Mouse (Mus musculus) neural tube, embryonic 15.5 days (tissue): ENCODE measurements around the gene Olfr1358. TPM values are rescaled to one million over a fixed set of nuclear protein-coding genes. Genes with fewer than 3 reads are reported as not detected.
"Not testable (repeated sequence)": the region's sequence is repeated elsewhere in the genome, so short reads cannot be mapped to it uniquely, and the experiment has no call there.

Source experiments
- ATAC-seq: fragments of 200-750 bp; cut with Nextera tagmentation; 2 replicates; pipeline ENCODE4 v1.8.0; 2017; ENCODE audit warnings: mild to moderate bottlenecking, moderate TSS enrichment, moderate library complexity; ENCODE audit not compliant: low FRiP score
- H3K27ac ChIP-seq: fragments of 300-500 bp; sonication (generic); replicated peaks from 2 replicates; pipeline ENCODE4 v1.5.1; 2015; ENCODE audit warnings: mild to moderate bottlenecking, inconsistent platforms
- H3K27me3 ChIP-seq: fragments of 300-500 bp; sonication (generic); replicated peaks from 2 replicates; pipeline ENCODE4 v1.6.1; 2015; ENCODE audit warnings: inconsistent platforms
- H3K36me3 ChIP-seq: fragments of 300-500 bp; sonication (generic); 2 replicates; pipeline ENCODE4 v1.6.1; 2015; ENCODE audit warnings: inconsistent platforms
- H3K4me1 ChIP-seq: fragments of 300-500 bp; sonication (generic); 2 replicates; pipeline ENCODE4 v1.6.1; 2015; ENCODE audit warnings: inconsistent platforms
- H3K4me2 ChIP-seq: fragments of 300-500 bp; sonication (generic); 2 replicates; pipeline ENCODE4 v1.6.1; 2015; ENCODE audit warnings: inconsistent platforms, mild to moderate bottlenecking, moderate library complexity
- H3K4me3 ChIP-seq: fragments of 300-500 bp; sonication (generic); replicated peaks from 2 replicates; pipeline ENCODE4 v1.5.1; 2015; ENCODE audit warnings: mild to moderate bottlenecking, inconsistent platforms
- H3K9ac ChIP-seq: fragments of 300-500 bp; sonication (generic); replicated peaks from 2 replicates; pipeline ENCODE4 v1.6.1; 2015; ENCODE audit warnings: mild to moderate bottlenecking, inconsistent platforms
- H3K9me3 ChIP-seq: fragments of 300-500 bp; sonication (generic); replicated peaks from 2 replicates; pipeline ENCODE4 v1.6.1; 2016; ENCODE audit warnings: inconsistent platforms
- WGBS: fragments of 180-500 bp; shearing (Covaris S2); methylation state at CpG from one replicate; pipeline ENCODE4 v1.1.7; 2015; ENCODE audit warnings: mixed read lengths; 5-methylcytosine and 5-hydroxymethylcytosine counted together
- polyA plus RNA-seq: library from polyadenylated mRNA; unstranded; fragments of >200 nt; fragmentation: Nextera tagmentation; extraction: Ambion mirVana; gene quantifications from 2 replicates; pipeline ENCODE4 v1.2.1, GENCODE M21; 2015

Gene Olfr1358
- polyA plus RNA-seq, result not detected in 2 replicates

DNA sequence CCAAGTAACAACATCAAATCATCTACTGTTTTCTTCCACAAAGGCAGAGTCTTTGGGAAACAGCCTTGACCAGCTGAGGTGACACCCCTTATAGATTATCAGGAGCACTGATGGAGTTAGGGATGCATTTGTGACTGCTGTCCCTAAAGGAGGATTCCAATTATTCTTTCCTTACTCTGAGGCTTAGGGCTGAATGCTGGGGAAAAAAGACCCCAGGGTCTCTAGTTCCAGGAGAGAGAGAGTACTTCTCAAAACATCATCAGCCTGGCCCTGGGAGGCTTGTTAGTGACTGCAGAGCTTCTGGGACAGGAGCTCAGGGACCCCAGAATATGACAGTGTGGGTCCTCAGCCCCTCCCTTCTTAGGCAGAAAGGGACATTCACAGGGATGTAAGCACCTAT is at the start of gene Olfr1358:
TSS of gene Olfr1358 (plus strand) at position 301 of the 400 bp plus-strand sequence.
- no peak within 1 kb of the TSS for H3K27ac ChIP-seq
- H3K36me3 ChIP-seq, result no peaks in the 10 kb centered on the region
- no peak within 1 kb of the TSS for H3K4me3 ChIP-seq
- H3K9me3 ChIP-seq, result no peaks in the 10 kb centered on the region
- no peak within 1 kb of the TSS for H3K4me2 ChIP-seq
- no peaks in the 10 kb centered on the region for H3K4me1 ChIP-seq
- H3K9ac ChIP-seq, result no peak within 1 kb of the TSS
- no peak for ATAC-seq
- H3K27me3 ChIP-seq, result no peaks in the 10 kb centered on the region

DNA sequence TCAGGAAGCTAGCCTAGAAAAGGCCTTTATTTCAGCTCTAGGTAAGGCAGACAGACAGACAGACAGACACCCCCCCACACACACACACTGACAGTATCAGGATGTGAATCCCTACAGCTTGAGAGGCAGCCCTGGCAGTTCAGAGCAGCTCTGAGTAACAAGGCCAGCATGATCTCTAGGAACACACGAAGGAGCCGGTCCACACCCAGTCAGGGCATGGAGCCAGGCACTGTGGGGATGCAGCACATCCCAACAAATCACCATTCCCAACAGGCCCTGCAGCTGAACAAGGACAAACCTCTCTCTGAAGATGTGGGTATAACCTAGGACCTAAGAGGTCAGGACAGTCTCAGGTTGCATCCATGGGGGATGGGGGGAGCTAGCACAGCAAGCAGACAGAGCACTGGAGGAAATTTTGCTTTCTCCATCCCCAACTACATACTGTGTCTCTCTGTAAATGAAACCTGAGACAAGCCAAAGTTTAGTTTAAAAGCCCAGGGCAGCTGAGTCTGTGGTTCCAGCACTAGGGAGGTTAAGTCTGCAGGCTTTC is 49.4 kb upstream of the Olfr1358 start:
- H3K9ac ChIP-seq, result no peak overlapping the region
- WGBS, result 61% methylated on average over 2 of the region's 2 CpGs

DNA sequence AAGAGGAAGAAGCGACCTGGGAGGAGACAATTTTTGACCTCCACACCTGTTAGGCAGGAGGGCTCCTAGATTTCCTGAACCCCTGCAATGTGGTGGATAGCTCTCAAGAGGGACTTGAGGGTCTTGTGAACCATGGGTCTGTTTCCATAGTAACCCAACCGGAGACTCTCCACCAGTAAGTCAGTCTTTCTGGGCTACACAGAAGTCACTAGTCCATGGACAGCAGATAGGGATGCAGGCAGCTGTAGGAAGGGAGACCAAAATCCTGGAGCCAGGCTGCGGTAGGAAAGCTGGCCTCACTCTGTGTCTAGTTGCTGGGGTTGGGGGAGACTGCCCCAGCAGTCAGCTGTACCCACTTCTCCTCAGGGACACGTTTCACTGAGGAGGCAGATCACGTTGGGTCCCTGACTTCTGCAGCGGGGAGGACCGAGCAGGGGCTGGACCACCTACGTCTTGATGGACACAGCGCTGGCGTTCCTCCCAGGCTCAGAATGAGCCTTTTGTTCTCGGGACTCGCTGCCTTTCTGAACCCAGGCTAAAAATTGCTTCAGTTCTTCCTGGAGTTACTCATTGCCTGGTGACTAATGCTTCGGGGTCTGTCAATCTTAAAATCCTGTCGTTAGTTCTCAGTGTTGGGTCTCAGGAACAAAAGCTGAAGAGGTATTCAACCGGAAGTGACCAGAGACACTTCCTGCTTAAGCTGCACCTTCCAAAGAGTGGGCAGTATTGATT is 46.5 kb upstream of the Olfr1358 start:
- Histone ChIP-seq H3K27ac (no peak overlapping the region), H3K27me3 (no peaks in the 10 kb centered on the region)

More for the DNA sequence above, 49.4 kb upstream of the Olfr1358 start:
- Histone ChIP-seq H3K27me3 (no peaks in the 10 kb centered on the region), H3K9me3 (no peaks in the 10 kb centered on the region), H3K4me3 (no peak overlapping the region), H3K4me2 (no peak overlapping the region), H3K27ac (no peak overlapping the region), H3K36me3 (no peaks in the 10 kb centered on the region), H3K4me1 (peaks cover 29% of the 10 kb centered on the region)
- no peak for ATAC-seq

DNA sequence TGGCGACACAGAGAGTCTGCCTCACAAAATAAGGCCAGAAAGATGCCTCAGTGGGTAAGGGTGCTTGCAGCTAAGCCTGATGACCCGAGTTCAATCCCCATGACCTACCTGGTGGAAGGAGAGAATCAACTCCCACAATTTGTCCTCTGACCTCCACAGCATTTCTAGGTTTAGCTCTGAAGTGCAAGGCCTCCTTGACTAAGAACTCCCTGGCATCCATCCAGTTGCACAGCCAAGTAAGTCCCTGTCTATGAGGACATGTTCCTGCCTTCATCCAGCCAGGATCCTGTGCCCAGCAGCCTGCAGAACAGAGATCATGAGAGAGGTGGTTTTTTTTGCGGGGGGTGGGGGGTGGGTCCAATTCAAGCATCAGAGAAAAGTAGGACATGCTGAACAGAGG is 45.2 kb upstream of the Olfr1358 start:
- Histone ChIP-seq H3K4me1 (peaks cover 9% of the 10 kb centered on the region), H3K27ac (no peak overlapping the region), H3K27me3 (no peaks in the 10 kb centered on the region), H3K36me3 (no peaks in the 10 kb centered on the region), H3K4me2 (no peak overlapping the region), H3K9me3 (no peaks in the 10 kb centered on the region), H3K9ac (no peak overlapping the region), H3K4me3 (no peak overlapping the region)
- no peak for ATAC-seq
- 82% methylated on average over 3 of the region's 3 CpGs for WGBS

More for the DNA sequence above, 46.5 kb upstream of the Olfr1358 start:
- Histone ChIP-seq H3K4me2 (peak overlapping the region; percentile 35), H3K4me1 (peaks cover 9% of the 10 kb centered on the region), H3K9me3 (no peaks in the 10 kb centered on the region), H3K36me3 (no peaks in the 10 kb centered on the region), H3K4me3 (no peak overlapping the region), H3K9ac (no peak overlapping the region)
- 29% methylated on average over 15 of the region's 15 CpGs for WGBS
- 0 out of 2 replicates have a peak, but pooled peaks have one; percentile 32 for ATAC-seq

DNA sequence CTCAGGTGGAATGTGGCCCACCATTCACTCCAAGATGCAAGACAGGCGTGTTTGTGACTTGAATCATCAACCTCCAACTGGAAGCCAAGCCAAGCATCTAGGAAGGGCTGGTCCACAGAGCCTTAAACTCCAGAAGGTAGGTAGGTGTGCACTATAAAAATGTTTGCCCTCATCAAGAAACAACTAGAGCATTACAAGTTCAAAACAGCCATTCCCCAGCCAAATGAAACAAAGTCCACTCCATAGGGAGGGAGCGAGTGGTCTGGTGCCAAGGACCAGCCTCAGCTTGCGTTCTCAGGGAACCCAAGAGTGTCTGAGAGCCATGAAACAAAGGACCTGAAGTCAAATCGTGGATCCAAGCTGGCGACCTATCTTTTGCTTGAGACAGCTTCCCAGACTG is 43.8 kb upstream of the Olfr1358 start:
- H3K4me3 ChIP-seq, result no peak overlapping the region
- H3K27me3 ChIP-seq, result no peaks in the 10 kb centered on the region
- H3K9ac ChIP-seq, result no peak overlapping the region
- H3K4me1 ChIP-seq, result peaks cover 9% of the 10 kb centered on the region
- no peak overlapping the region for H3K27ac ChIP-seq
- H3K36me3 ChIP-seq, result no peaks in the 10 kb centered on the region
- no peak overlapping the region for H3K4me2 ChIP-seq
- WGBS, result 67% methylated on average over 5 of the region's 5 CpGs
- no peaks in the 10 kb centered on the region for H3K9me3 ChIP-seq
- ATAC-seq, result no peak

DNA sequence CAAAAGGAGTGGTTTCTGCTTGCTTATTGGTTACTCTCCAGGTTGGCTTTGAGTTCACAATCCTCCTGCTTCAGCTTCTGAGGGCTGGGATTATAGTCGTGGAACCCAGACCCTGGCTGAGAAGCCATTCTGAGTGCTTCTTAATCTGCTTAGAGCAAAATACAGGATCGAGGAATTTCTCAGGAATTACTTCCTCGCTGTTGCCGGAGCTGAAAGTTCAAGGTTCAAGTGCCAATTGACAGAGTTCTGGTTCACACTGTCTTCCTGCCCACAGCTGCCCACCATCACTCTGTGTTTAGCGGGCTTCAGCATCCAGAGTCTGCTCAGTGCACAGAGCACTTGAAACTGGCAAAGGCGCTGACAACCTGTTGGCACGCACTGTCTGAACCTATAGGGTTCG is 42.5 kb upstream of the Olfr1358 start:
- H3K4me3 ChIP-seq, result no peak overlapping the region
- H3K27me3 ChIP-seq, result no peaks in the 10 kb centered on the region
- H3K36me3 ChIP-seq, result no peaks in the 10 kb centered on the region
- ATAC-seq, result no peak
- H3K4me2 ChIP-seq, result no peak overlapping the region
- peaks cover 9% of the 10 kb centered on the region for H3K4me1 ChIP-seq
- no peaks in the 10 kb centered on the region for H3K9me3 ChIP-seq
- 85% methylated on average over 8 of the region's 8 CpGs for WGBS
- no peak overlapping the region for H3K27ac ChIP-seq
- no peak overlapping the region for H3K9ac ChIP-seq

DNA sequence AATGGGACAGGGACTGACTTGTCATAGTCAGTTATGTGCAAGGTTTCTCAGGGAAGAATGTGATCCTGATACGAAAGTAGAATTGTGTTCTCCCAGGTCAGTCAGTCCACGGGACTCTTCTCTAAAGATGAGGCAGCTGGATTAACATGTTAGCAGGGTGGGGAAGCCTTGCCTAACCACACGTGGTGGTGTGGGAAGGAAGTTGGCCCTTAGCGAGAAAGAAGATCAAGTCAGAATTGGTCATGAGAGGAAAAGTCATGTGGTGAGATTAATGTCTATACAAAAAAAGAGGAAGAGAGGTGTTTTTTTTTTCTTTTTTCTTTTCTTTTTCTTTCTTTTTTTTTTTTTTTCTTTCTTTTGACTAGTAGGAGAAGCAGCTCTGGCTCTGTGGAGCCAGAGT is 40.4 kb upstream of the Olfr1358 start:
- 78% methylated on average over 4 of the region's 4 CpGs for WGBS
- Histone ChIP-seq H3K36me3 (no peaks in the 10 kb centered on the region), H3K9ac (no peak overlapping the region), H3K4me1 (peaks cover 6% of the 10 kb centered on the region), H3K4me3 (no peak overlapping the region), H3K9me3 (no peaks in the 10 kb centered on the region), H3K27me3 (no peaks in the 10 kb centered on the region), H3K27ac (no peak overlapping the region), H3K4me2 (no peak overlapping the region)
- ATAC-seq, result no peak

DNA sequence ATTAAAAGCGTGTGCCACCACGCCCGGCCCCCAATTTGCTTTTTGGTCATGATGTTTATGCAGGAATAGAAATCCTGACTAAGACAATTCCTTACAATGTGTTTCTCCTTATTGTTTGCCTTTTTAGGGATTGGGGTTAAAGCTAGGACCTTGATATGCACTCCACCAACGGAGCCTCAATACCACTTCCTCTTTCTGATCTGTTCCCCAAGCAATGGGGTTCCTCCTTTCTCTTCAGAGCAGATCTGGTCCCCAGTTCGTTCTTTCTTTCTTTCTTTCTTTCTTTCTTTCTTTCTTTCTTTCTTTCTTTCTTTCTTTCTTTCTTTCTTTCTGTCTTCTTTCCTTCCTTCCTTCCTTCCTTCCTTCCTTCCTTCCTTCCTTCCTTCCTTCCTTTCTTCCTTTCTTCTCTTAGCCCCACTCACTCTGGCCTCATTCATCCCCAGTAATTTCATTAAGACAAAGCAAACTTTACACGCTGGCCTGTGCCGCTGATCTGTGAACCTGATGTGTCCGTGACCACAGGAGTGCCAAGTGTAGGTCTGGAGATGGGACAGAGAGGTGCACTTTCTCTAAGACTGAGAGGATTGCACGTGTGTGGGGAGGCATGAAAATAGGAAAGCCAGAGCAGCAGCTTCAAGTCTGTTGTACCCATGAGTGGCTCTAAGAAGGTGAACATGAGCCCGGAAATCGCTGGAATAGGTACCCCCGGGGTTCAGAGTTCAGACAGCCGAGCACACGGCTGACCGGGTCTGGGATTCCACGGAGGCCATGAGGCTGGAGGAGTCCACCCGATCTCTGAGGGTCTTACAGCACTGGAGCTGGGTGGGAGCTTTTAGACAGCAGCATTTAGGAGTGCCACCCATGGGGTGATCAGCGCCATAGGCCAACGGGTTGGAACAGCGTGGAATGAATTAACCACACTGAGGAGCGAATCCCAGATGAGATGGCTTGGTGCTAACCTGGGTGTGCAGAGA is 36.0 kb upstream of the Olfr1358 start:
- peak overlapping the region; percentile 42 for H3K9ac ChIP-seq
- H3K36me3 ChIP-seq, result no peaks in the 10 kb centered on the region
- H3K27me3 ChIP-seq, result peaks cover 13% of the 10 kb centered on the region; the same call in 1 of the 2 replicates
- peak overlapping the region; percentile 51 for H3K4me3 ChIP-seq
- peak; percentile 39 for ATAC-seq
- no peaks in the 10 kb centered on the region for H3K9me3 ChIP-seq
- H3K27ac ChIP-seq, result no peak overlapping the region
- WGBS, result 40% methylated on average over 21 of the region's 21 CpGs
- H3K4me2 ChIP-seq, result peak overlapping the region; percentile 79
- H3K4me1 ChIP-seq, result peaks cover 16% of the 10 kb centered on the region

DNA sequence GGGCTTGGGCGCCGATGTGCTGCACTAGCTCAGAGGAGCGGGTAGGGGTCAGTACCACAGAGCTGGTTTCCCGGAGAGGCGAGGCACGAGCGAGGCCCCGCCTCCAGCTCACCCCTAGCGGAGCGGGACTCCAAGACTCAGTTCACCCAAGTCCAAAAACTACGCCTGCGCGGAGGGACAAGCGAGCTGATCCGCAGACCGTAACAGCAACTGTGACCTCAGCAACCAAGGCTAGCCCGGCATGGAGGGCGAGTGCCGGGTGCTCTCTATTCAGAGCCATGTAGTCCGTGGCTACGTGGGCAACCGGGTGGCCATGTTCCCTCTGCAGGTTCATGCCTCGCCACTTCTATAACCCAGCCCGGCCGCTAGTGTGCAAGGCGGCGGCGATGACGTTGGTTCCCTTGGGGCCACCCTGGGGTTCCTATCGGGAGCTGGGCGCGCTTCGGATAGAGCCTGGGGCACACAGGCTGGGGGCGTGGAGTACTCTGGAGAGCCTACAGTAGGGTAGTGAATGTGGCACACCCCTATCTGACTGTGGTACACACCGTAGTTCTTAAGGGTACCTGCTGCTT is 35.2 kb upstream of the Olfr1358 start:
- peaks cover 13% of the 10 kb centered on the region; the same call in 1 of the 2 replicates for H3K27me3 ChIP-seq
- H3K9ac ChIP-seq, result peak overlapping the region; percentile 42
- H3K36me3 ChIP-seq, result no peaks in the 10 kb centered on the region
- H3K4me1 ChIP-seq, result peaks cover 16% of the 10 kb centered on the region
- peak overlapping the region; percentile 79 for H3K4me2 ChIP-seq
- H3K4me3 ChIP-seq, result peak overlapping the region; percentile 51
- under 1% methylated on average over 35 of the region's 35 CpGs for WGBS
- no peaks in the 10 kb centered on the region for H3K9me3 ChIP-seq
- ATAC-seq, result peak; percentile 95
- H3K27ac ChIP-seq, result 0 out of 2 replicates have a peak overlapping the region, but pooled peaks have one; percentile 7

DNA sequence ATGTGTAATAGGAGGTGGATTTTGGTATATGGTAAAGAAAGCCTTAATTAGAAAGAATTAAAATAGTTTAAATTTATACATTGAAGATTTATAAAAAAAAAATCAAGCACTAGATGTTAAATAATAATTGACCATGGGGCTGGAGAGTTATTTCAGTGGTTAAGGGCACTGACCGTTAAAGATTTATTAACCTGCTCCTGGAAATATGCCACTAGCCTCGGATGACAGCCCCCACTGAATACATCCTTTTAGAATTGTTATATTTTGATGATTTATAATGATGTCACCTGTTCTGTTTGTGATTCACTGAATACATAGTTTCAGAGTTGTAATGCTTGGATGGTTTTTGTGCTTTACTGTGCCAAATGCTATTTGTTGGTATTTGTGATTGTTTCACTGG is 31.9 kb upstream of the Olfr1358 start:
- ATAC-seq, H3K36me3 ChIP-seq, H3K9ac ChIP-seq, H3K4me3 ChIP-seq, H3K4me2 ChIP-seq, H3K9me3 ChIP-seq, H3K27ac ChIP-seq: not testable (repeated sequence)
- Histone ChIP-seq H3K27me3 (peaks cover 13% of the 10 kb centered on the region; the same call in 1 of the 2 replicates), H3K4me1 (peaks cover 23% of the 10 kb centered on the region)
- 60% methylated on average over 2 of the region's 2 CpGs for WGBS

DNA sequence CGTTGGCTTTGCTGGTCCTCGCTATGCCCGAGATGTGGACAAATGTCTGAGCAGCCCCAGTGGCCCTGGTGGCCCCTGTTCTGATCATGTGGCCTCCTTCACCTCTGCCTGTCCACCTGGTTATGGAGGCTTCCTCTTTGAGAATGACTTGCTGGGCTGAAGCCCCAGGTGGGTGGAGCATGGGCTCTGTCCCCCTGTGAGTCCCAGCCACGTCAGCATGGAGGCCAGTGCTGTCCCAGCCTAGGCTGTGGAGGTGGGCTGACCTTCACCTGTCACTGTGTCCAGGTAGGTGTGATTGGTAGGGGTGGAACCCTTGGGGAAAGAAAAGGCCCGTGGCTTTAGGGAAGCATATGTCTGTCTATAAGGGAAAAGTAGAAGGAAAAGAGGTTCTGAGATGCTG is 30.4 kb upstream of the Olfr1358 start:
- Histone ChIP-seq H3K27ac (no peak overlapping the region), H3K9ac (no peak overlapping the region), H3K4me3 (no peak overlapping the region), H3K9me3 (no peaks in the 10 kb centered on the region), H3K36me3 (no peaks in the 10 kb centered on the region), H3K27me3 (peaks cover 13% of the 10 kb centered on the region; the same call in 1 of the 2 replicates), H3K4me1 (peaks cover 16% of the 10 kb centered on the region), H3K4me2 (no peak overlapping the region)
- WGBS, result 78% methylated on average over 5 of the region's 5 CpGs
- ATAC-seq, result no peak
